Mouse (Mus musculus): ENCODE results near the gene Pcgf2.
"Not testable (repeated sequence)": the region's sequence is repeated elsewhere in the genome, so short reads cannot be mapped to it uniquely, and the experiment has no call there.

Pcgf2 gene

GRCm38 (mm10) chr11:97669829-97670228 is 30.5 kb downstream of the Pcgf2 start:
- no peak for DNase-seq (ENCODE audit: extremely low read depth, insufficient read length, low spot score)

GRCm38 (mm10) chr11:97669268-97669667 is 31.0 kb downstream of the Pcgf2 start:
- no peak for DNase-seq (ENCODE audit: extremely low read depth, insufficient read length, low spot score)

GRCm38 (mm10) chr11:97668160-97668559 is 32.1 kb downstream of the Pcgf2 start:
- DNase-seq (ENCODE audit: extremely low read depth, insufficient read length, low spot score): no peak

GRCm38 (mm10) chr11:97666794-97667193 is 33.5 kb downstream of the Pcgf2 start:
- DNase-seq (ENCODE audit: extremely low read depth, insufficient read length, low spot score): no peak

GRCm38 (mm10) chr11:97666221-97666620 is 34.1 kb downstream of the Pcgf2 start:
- DNase-seq (ENCODE audit: extremely low read depth, insufficient read length, low spot score): no peak

- no peak for DNase-seq (ENCODE audit: extremely low read depth, insufficient read length, low spot score)
These were observed 34.9 kb downstream of the Pcgf2 start for GRCm38 (mm10) chr11:97665431-97665830.

- DNase-seq (ENCODE audit: extremely low read depth, insufficient read length, low spot score): no peak
These were observed 35.5 kb downstream of the Pcgf2 start for GRCm38 (mm10) chr11:97664771-97665240.

- no peak for DNase-seq (ENCODE audit: extremely low read depth, insufficient read length, low spot score)
These were observed 36.0 kb downstream of the Pcgf2 start for GRCm38 (mm10) chr11:97664339-97664665.

GRCm38 (mm10) chr11:97663528-97664338 is 36.6 kb downstream of the Pcgf2 start:
- DNase-seq (ENCODE audit: extremely low read depth, insufficient read length, low spot score): peak; percentile 74

- peak; percentile 70 for DNase-seq (ENCODE audit: extremely low read depth, insufficient read length, low spot score)
These were observed 37.3 kb downstream of the Pcgf2 start, which contains the start of gene Mllt6 for GRCm38 (mm10) chr11:97662893-97663527. Mllt6 (plus strand) TSS chr11:97663414.

- DNase-seq (ENCODE audit: extremely low read depth, insufficient read length, low spot score): no peak
These were observed 37.9 kb downstream of the Pcgf2 start for GRCm38 (mm10) chr11:97662207-97662892.

GRCm38 (mm10) chr11:97661648-97662133 is 38.6 kb downstream of the Pcgf2 start:
- DNase-seq (ENCODE audit: extremely low read depth, insufficient read length, low spot score): no peak

- no peak for DNase-seq (ENCODE audit: extremely low read depth, insufficient read length, low spot score)
These were observed 39.3 kb downstream of the Pcgf2 start for GRCm38 (mm10) chr11:97660734-97661647.

GRCm38 (mm10) chr11:97659990-97660714 is 40.1 kb downstream of the Pcgf2 start:
- DNase-seq (ENCODE audit: extremely low read depth, insufficient read length, low spot score): peak; percentile 84

- DNase-seq (ENCODE audit: extremely low read depth, insufficient read length, low spot score): no peak
These were observed 40.9 kb downstream of the Pcgf2 start for GRCm38 (mm10) chr11:97659267-97659989.

- DNase-seq (ENCODE audit: extremely low read depth, insufficient read length, low spot score): no peak
These were observed 41.5 kb downstream of the Pcgf2 start for GRCm38 (mm10) chr11:97658751-97659266.

- not testable (repeated sequence) for DNase-seq (ENCODE audit: extremely low read depth, insufficient read length, low spot score)
These were observed 42.3 kb downstream of the Pcgf2 start for GRCm38 (mm10) chr11:97657967-97658366.

- DNase-seq (ENCODE audit: extremely low read depth, insufficient read length, low spot score): no peak
These were observed 42.9 kb downstream of the Pcgf2 start for GRCm38 (mm10) chr11:97657184-97657945.

Measured in 3134 (cell line).